Mouse (Mus musculus) lung, postnatal 0 days (tissue): ENCODE data around the gene Tmx2. TPM values are rescaled to one million over a fixed set of nuclear protein-coding genes. Genes with fewer than 3 reads are reported as not detected.

Source experiments
- ATAC-seq: fragments of 200-750 bp; cut with Nextera tagmentation; 2 replicates; pipeline ENCODE4 v1.8.0; 2017; ENCODE audit warnings: moderate library complexity
- DNase-seq: peaks from one replicate; pipeline ENCODE4 v3.0.0-alpha.2; 2016; ENCODE audit warnings: low spot score
- H3K27ac ChIP-seq: fragments of 300-500 bp; sonication (generic); 2 replicates; pipeline ENCODE4 v1.5.1; 2014; ENCODE audit warnings: antibody characterized with exemption, mild to moderate bottlenecking, low read length, mixed read lengths
- H3K27me3 ChIP-seq: fragments of 300-500 bp; sonication (generic); replicated peaks from 2 replicates; pipeline ENCODE4 v1.6.1; 2014; ENCODE audit warnings: low read length, mixed read lengths; ENCODE audit not compliant: insufficient read depth
- H3K36me3 ChIP-seq: fragments of 300-500 bp; sonication (generic); 2 replicates; pipeline ENCODE4 v1.6.1; 2014; ENCODE audit warnings: low read length, mixed read lengths; ENCODE audit not compliant: insufficient read depth
- H3K4me1 ChIP-seq: fragments of 300-500 bp; sonication (generic); 2 replicates; pipeline ENCODE4 v1.6.1; 2014; ENCODE audit warnings: antibody characterized with exemption, low read depth, low read length, mixed read lengths; ENCODE audit not compliant: insufficient read depth
- H3K4me2 ChIP-seq: fragments of 300-500 bp; sonication (generic); replicated peaks from 2 replicates; pipeline ENCODE4 v1.6.1; 2014; ENCODE audit warnings: low read depth, mild to moderate bottlenecking, low read length, moderate library complexity, mixed read lengths
- H3K4me3 ChIP-seq: fragments of 300-500 bp; sonication (generic); 2 replicates; pipeline ENCODE4 v1.5.1; 2014; ENCODE audit warnings: low read depth, low read length
- H3K9ac ChIP-seq: fragments of 300-500 bp; sonication (generic); replicated peaks from 2 replicates; pipeline ENCODE4 v1.6.1; 2014; ENCODE audit warnings: low read depth, mild to moderate bottlenecking
- H3K9me3 ChIP-seq: fragments of 300-500 bp; sonication (generic); 2 replicates; pipeline ENCODE4 v1.6.1; 2016; ENCODE audit warnings: low read length, mixed read lengths
- CTCF ChIP-seq: IDR thresholded peaks from 2 replicates; pipeline ENCODE4 v1.5.1; 2016; ENCODE audit warnings: antibody characterized with exemption, mild to moderate bottlenecking
- EP300 ChIP-seq: IDR thresholded peaks from 2 replicates; pipeline ENCODE4 v1.6.1; 2016; ENCODE audit warnings: antibody characterized with exemption, mild to moderate bottlenecking, control low read depth
- WGBS: fragments of 180-500 bp; shearing (Covaris S2); extraction: QIAGEN DNeasy Blood & Tissue Kit; methylation state at CpG from one replicate; pipeline ENCODE4 v1.1.7; 2014; 5-methylcytosine and 5-hydroxymethylcytosine counted together
- polyA plus RNA-seq: library from polyadenylated mRNA; unstranded; fragments of >200 nt; fragmentation: Nextera tagmentation; extraction: Ambion mirVana; gene quantifications from 2 replicates; pipeline ENCODE4 v1.2.1, GENCODE M21; 2015

Tmx2 gene
- polyA plus RNA-seq, 1 experiment from 2014 or later = 52.8 TPM

DNA sequence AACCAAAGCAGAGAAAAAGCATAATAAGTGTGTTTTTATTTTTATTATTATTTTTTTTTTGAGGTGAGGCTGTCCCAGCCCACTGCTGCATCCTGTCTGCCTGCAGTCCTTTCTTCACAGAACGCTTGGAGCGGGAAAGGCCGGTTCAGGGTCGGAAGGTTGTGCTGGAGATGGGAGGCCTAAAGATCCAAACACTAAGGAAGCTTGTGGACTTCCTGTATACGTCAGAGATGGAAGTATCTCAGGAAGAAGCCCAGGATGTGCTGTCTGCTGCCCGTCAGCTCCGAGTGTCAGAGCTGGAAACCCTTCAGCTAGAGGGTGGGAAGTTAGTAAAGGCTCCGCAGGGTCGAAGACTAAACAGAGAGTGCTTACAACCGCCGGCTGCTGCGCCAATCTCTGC, 12.9 kb downstream of the Tmx2 start:
- H3K4me1 ChIP-seq = no peaks in the 10 kb centered on the region
- 26% methylated on average over 12 of the region's 12 CpGs for WGBS
- no peak overlapping the region for H3K4me3 ChIP-seq
- no peaks in the 10 kb centered on the region for H3K9me3 ChIP-seq
- H3K9ac ChIP-seq = no peak overlapping the region
- H3K36me3 ChIP-seq = no peaks in the 10 kb centered on the region
- ATAC-seq (peak; percentile 43), DNase-seq (peak; percentile 61)
- TF ChIP-seq CTCF (no peak), EP300 (no peak)
- no peak overlapping the region for H3K4me2 ChIP-seq
- H3K27ac ChIP-seq = peak overlapping the region; percentile 32; the same call in 1 of the 2 replicates
- no peaks in the 10 kb centered on the region for H3K27me3 ChIP-seq

DNA sequence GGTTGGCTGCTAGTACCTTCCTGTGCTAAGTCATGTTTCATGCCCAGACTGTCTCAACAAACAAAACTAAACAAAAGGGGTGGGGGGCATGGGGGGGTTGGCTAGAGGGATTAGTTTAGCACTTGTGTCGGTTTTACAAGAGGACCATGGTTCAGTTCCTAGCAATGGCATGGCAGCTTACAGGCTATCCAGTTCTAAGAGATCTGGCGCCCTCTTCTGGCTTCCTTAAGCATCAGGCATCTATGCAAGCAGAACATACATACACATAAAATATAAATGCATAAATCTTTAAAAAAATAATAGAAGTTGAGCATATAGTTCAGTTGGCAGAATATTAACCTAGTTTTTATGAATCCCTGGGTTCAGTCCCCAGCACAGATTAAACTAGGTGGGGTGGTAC, 16.1 kb downstream of the Tmx2 start:
- WGBS = 38% methylated on average over 2 of the region's 2 CpGs
- no peak overlapping the region for H3K27ac ChIP-seq
- no peaks in the 10 kb centered on the region for H3K27me3 ChIP-seq
- H3K9ac ChIP-seq = no peak overlapping the region
- H3K4me1 ChIP-seq = no peaks in the 10 kb centered on the region
- H3K9me3 ChIP-seq = no peaks in the 10 kb centered on the region
- H3K4me3 ChIP-seq = no peak overlapping the region
- H3K4me2 ChIP-seq = no peak overlapping the region
- no peaks in the 10 kb centered on the region for H3K36me3 ChIP-seq
- DNase-seq (peak; percentile 72), ATAC-seq (0 out of 2 replicates have a peak, but pooled peaks have one; percentile 34)
- no peak for TF ChIP-seq EP300
- TF ChIP-seq CTCF = peak; percentile 70

- Histone ChIP-seq H3K4me1 (no peaks in the 10 kb centered on the region), H3K9ac (no peak overlapping the region), H3K4me3 (no peak overlapping the region), H3K4me2 (no peak overlapping the region), H3K9me3 (no peaks in the 10 kb centered on the region), H3K27me3 (no peaks in the 10 kb centered on the region), H3K27ac (no peak overlapping the region), H3K36me3 (no peaks in the 10 kb centered on the region)
- ATAC-seq = peak; percentile 63; the same call in 1 of the 2 replicates
- DNase-seq = peak; percentile 82
- TF ChIP-seq CTCF (peak; percentile 83), EP300 (no peak)
- 60% methylated on average over 3 of the region's 3 CpGs for WGBS
Observed at GRCm38 (mm10) chr2:84660253-84660652, 18.7 kb downstream of the Tmx2 start.

GRCm38 (mm10) chr2:84658806-84659205, 20.1 kb downstream of the Tmx2 start, which contains the start of gene Btbd18:
Gene Btbd18, plus strand, starts transcription at chr2:84659079.
- no peaks in the 10 kb centered on the region for H3K4me1 ChIP-seq
- no peaks in the 10 kb centered on the region for H3K36me3 ChIP-seq
- no peak within 1 kb of the TSS for H3K4me3 ChIP-seq
- 94% methylated on average over 31 of the region's 32 CpGs for WGBS
- H3K4me2 ChIP-seq = no peak within 1 kb of the TSS
- no peak for DNase-seq
- H3K27me3 ChIP-seq = no peaks in the 10 kb centered on the region
- no peak for ATAC-seq
- H3K9me3 ChIP-seq = no peaks in the 10 kb centered on the region
- TF ChIP-seq CTCF (no peak), EP300 (no peak)
- H3K9ac ChIP-seq = no peak within 1 kb of the TSS
- H3K27ac ChIP-seq = no peak within 1 kb of the TSS

DNA sequence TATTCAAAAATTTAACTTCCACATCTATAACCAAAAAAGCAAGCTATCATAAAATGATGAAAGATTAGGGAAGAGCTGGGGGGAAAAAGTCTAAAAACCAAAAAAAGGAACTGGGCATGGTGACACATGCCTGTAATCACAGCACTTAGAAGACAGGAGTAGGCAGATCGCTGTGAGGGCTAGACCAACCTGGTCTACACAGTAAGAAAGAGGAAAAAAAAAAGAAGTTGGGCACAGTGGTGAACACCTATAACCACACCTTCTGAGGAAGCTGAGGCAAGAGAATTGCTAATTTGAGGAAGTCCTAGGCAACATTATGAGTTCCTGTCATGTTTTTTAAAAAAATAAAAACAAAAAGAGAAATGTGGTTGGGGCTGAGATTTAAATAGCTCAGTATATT, 23.1 kb downstream of the Tmx2 start:
- TF ChIP-seq EP300 (no peak), CTCF (no peak)
- Histone ChIP-seq H3K4me3 (no peak overlapping the region), H3K27me3 (no peaks in the 10 kb centered on the region), H3K27ac (no peak overlapping the region), H3K4me1 (no peaks in the 10 kb centered on the region; the same call in 1 of the 2 replicates), H3K4me2 (no peak overlapping the region), H3K9ac (no peak overlapping the region), H3K9me3 (no peaks in the 10 kb centered on the region), H3K36me3 (no peaks in the 10 kb centered on the region)
- 58% methylated on average over 1 of the region's 1 CpGs for WGBS
- no peak for ATAC-seq
- no peak for DNase-seq

DNA sequence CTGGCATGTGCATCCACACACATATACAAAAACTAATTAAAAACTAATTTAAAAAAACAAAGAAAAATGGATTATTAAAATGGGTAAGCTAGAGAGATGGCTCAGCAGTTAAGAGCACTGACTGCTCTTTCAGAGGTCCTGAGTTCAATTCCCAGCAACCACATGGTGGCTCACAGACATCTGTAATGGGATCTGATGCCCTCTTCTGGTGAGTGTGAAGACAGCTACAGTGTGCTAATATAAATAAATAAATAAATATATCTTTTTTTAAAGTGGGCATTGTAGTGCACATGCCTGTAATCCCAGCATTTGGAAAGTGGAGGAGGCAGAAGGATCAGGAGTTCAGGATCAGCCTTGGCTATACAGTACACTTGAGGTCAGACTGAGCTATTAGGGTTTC, 25.6 kb downstream of the Tmx2 start:
- peak; percentile 56 for TF ChIP-seq CTCF
- TF ChIP-seq EP300 = no peak
- no peaks in the 10 kb centered on the region for H3K9me3 ChIP-seq
- H3K4me2 ChIP-seq = no peak overlapping the region
- ATAC-seq = no peak
- H3K27me3 ChIP-seq = no peaks in the 10 kb centered on the region
- no peak overlapping the region for H3K9ac ChIP-seq
- H3K27ac ChIP-seq = no peak overlapping the region
- no peak for DNase-seq
- no peaks in the 10 kb centered on the region; the same call in 1 of the 2 replicates for H3K4me1 ChIP-seq
- H3K36me3 ChIP-seq = no peaks in the 10 kb centered on the region
- H3K4me3 ChIP-seq = no peak overlapping the region
